In the genomic region with DNA sequence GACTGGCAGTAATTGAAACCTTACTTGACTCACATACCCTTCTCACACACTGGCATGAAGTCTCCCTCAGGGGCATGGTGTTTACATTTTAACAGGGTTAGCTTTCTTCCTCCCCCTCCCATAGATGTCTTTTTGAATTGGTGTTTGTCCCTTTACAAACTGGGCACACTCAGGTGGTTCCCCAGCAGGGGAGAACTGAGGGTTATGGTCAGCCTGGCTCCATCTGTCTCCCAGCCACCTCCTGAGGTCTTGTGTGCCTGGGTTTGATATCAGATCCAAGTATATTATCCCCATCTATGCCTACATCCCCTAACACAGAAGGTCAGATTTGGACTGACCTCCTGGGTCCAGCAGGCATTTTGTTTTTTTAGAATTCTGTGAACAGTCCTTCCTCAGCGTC, we compare ENCODE assay signal across 24 mouse cellular contexts. TPM values are rescaled to one million over a fixed set of nuclear protein-coding genes. Genes with fewer than 3 reads are reported as not detected.
DNase-seq lines count a peak whose midpoint lies in the region; ATAC-seq and TF ChIP-seq lines count a peak whose summit lies in the region.
"Had no signal": no experiment of that assay in that cellular context is flagged by ENCODE, and none has a peak within 500 bp of the region (broad histone marks: within the 10 kb centered on the region; RNA-seq: fewer than 3 reads in every experiment).

No protein-coding gene starts in this region.

- WGBS in liver, embryonic 16.5 days (ENCODE audit: insufficient replicate concordance): 77% methylated on average over 1 of the region's 1 CpGs
- WGBS in thymus, adult 2 months: 93% methylated on average over 1 of the region's 1 CpGs

- peak; percentile 12 for DNase-seq in cerebellum, adult 11 months
- peak; percentile 34 to 40 for DNase-seq in cerebellum, adult 18-20 months
- peak; percentile 60 to 70 for DNase-seq in cerebellum, postnatal 25 days
- DNase-seq in spleen, postnatal 10 days (ENCODE audit: low spot score in 2 of 2): no peak
- DNase-seq in MN1 (ENCODE audit: low spot score): no peak
- no peak for DNase-seq in thymus, adult 2 months
- DNase-seq: adrenal gland, postnatal 10 days; layer of hippocampus, postnatal 36 days; lung, adult 18-20 months; midbrain, embryonic 14.5 days; right cerebral cortex, postnatal 25 days; thymus, adult 18-20 months had no signal

- H3K4me1 ChIP-seq in liver, embryonic 16.5 days (ENCODE audit: control insufficient read depth, low read depth, low read length): no peaks in the 10 kb centered on the region
- H3K4me1 ChIP-seq in thymus, adult 2 months (replicated peaks; ENCODE audit: control insufficient read depth, insufficient read depth, low read length): no peaks in the 10 kb centered on the region
- H3K4me1 ChIP-seq: forebrain, embryonic 13.5 days; heart, embryonic 13.5 days; hindbrain, embryonic 15.5 days; megakaryocyte, embryonic 14.5 days; neural tube, embryonic 15.5 days; stomach, embryonic 15.5 days had no signal

- TF ChIP-seq POLR2A in thymus, adult 2 months (IDR thresholded peaks at IDR 0.05; ENCODE audit: control insufficient read depth, extremely low read depth, insufficient read depth, low read length, poor library complexity): no peak

- no peaks in the 10 kb centered on the region for H3K27me3 ChIP-seq in liver, embryonic 16.5 days (ENCODE audit: control insufficient read depth, insufficient read depth, low read depth, low read length)
- no peaks in the 10 kb centered on the region for H3K27me3 ChIP-seq in thymus, adult 2 months (ENCODE audit: control insufficient read depth, insufficient read depth, low read length)
- H3K27me3 ChIP-seq: forebrain, embryonic 13.5 days; heart, embryonic 13.5 days; hindbrain, embryonic 15.5 days; megakaryocyte, embryonic 14.5 days; neural tube, embryonic 15.5 days; stomach, embryonic 15.5 days had no signal

- H3K36me3 ChIP-seq in liver, embryonic 16.5 days (ENCODE audit: control insufficient read depth, insufficient read depth): no peaks in the 10 kb centered on the region
- H3K36me3 ChIP-seq in thymus, adult 2 months (ENCODE audit: control insufficient read depth, insufficient read depth, low read length): no peaks in the 10 kb centered on the region
- H3K36me3 ChIP-seq: embryonic facial prominence, embryonic 10.5 days; heart, embryonic 13.5 days; hindbrain, embryonic 15.5 days; neural tube, embryonic 15.5 days; stomach, embryonic 15.5 days had no signal

- H3K9ac ChIP-seq in liver, embryonic 16.5 days (ENCODE audit: low read depth, low read length): peak overlapping the region; percentile 43; the same call in 1 of the 2 replicates
- H3K9ac ChIP-seq: forebrain, embryonic 13.5 days; heart, embryonic 13.5 days; hindbrain, embryonic 15.5 days; neural tube, embryonic 15.5 days; stomach, embryonic 15.5 days had no signal

- peak overlapping the region; percentile 47 for H3K4me3 ChIP-seq in liver, embryonic 16.5 days (ENCODE audit: low read depth, low read length)
- no peak overlapping the region for H3K4me3 ChIP-seq in thymus, adult 2 months (ENCODE audit: control insufficient read depth, insufficient read depth, low read length)
- H3K4me3 ChIP-seq: embryonic facial prominence, embryonic 10.5 days; forebrain, embryonic 13.5 days; heart, embryonic 13.5 days; hindbrain, embryonic 15.5 days; megakaryocyte, embryonic 14.5 days; myocyte; neural tube, embryonic 15.5 days; stomach, embryonic 15.5 days had no signal

- H3K4me2 ChIP-seq in liver, embryonic 16.5 days (ENCODE audit: low read depth, low read length): peak overlapping the region; percentile 26
- H3K4me2 ChIP-seq: forebrain, embryonic 13.5 days; heart, embryonic 13.5 days; hindbrain, embryonic 15.5 days; neural tube, embryonic 15.5 days; stomach, embryonic 15.5 days had no signal

- no peak for TF ChIP-seq CTCF in thymus, adult 2 months (IDR thresholded peaks at IDR 0.05; ENCODE audit: borderline replicate concordance, control insufficient read depth, extremely low read depth, insufficient read depth, low read length, poor library complexity)

- no peaks in the 10 kb centered on the region for H3K9me3 ChIP-seq in liver, embryonic 16.5 days (replicated peaks; ENCODE audit: control insufficient read depth, low read length)
- H3K9me3 ChIP-seq: embryonic facial prominence, embryonic 10.5 days; forebrain, embryonic 13.5 days; heart, embryonic 13.5 days; hindbrain, embryonic 15.5 days; megakaryocyte, embryonic 14.5 days; neural tube, embryonic 15.5 days; stomach, embryonic 15.5 days had no signal

- peak overlapping the region; percentile 67 for H3K27ac ChIP-seq in liver, embryonic 16.5 days (ENCODE audit: low read length)
- no peak overlapping the region for H3K27ac ChIP-seq in thymus, adult 2 months (ENCODE audit: control insufficient read depth, insufficient read depth, low read length)
- H3K27ac ChIP-seq: embryonic facial prominence, embryonic 10.5 days; forebrain, embryonic 13.5 days; heart, embryonic 13.5 days; hindbrain, embryonic 15.5 days; neural tube, embryonic 15.5 days; stomach, embryonic 15.5 days had no signal

- no peak for ATAC-seq in liver, embryonic 16.5 days (ENCODE audit: low read depth)
- ATAC-seq: forebrain, embryonic 13.5 days; intestine, embryonic 16.5 days; Patski had no signal

RNA-seq across cellular contexts. Expression of gene Bhmt, which starts 1.2 kb away (rescaled TPM):
- polyA plus RNA-seq in liver, embryonic 16.5 days (2015; fragmentation: Nextera tagmentation; extraction: Ambion mirVana): 188 and 196 TPM in 2 replicates
- 0.07 and 1.2 TPM in 2 replicates for polyA plus RNA-seq in thymus, adult 2 months (2012; rRNA removed)
- polyA plus RNA-seq: embryonic facial prominence, embryonic 10.5 days; myocyte; Patski; spleen, adult 2 months had no signal

RNA-seq across cellular contexts. Expression of gene Bhmt2, which starts 37.5 kb away (rescaled TPM):
- 47.9 and 50.2 TPM in 2 replicates for polyA plus RNA-seq in liver, embryonic 16.5 days (2015; fragmentation: Nextera tagmentation; extraction: Ambion mirVana)
- polyA plus RNA-seq in thymus, adult 2 months (2012; rRNA removed): 0.27 TPM in 1 of 2 replicates, not detected in the other
- polyA plus RNA-seq: forebrain, embryonic 13.5 days; midbrain, embryonic 14.5 days; myocyte; neural tube, embryonic 15.5 days; spleen, adult 2 months had no signal

RNA-seq across cellular contexts. Expression of gene Dmgdh, which starts 37.7 kb away (rescaled TPM):
- 20.7 and 24.3 TPM in 2 replicates for polyA plus RNA-seq in liver, embryonic 16.5 days (2015; fragmentation: Nextera tagmentation; extraction: Ambion mirVana)
- polyA plus RNA-seq in thymus, adult 2 months (2012; rRNA removed): 0.04 and 0.23 TPM in 2 replicates
- polyA plus RNA-seq: myocyte; Patski; spleen, adult 2 months had no signal

Comparison
In these comparisons a context has a peak if more than half of its experiments do, and no peak if none do; other contexts are left out.
1. DNase-seq: peak in cerebellum, adult 11 months (single experiment), cerebellum, adult 18-20 months (2 of 2) and cerebellum, postnatal 25 days (2 of 2); none in spleen, postnatal 10 days (0 of 2), MN1 (single experiment) and thymus, adult 2 months (single experiment).
2. RNA of gene Bhmt, which starts 1.2 kb away (polyA plus RNA-seq): 188 to 196 TPM in liver, embryonic 16.5 days; 0.07 to 1.2 TPM in thymus, adult 2 months; every median in the first group is over 10 times any median in the second.
3. RNA of gene Bhmt2, which starts 37.5 kb away (polyA plus RNA-seq): 47.9 to 50.2 TPM in liver, embryonic 16.5 days; 0.27 TPM in thymus, adult 2 months; every median in the first group is over 10 times any median in the second.
4. RNA of gene Dmgdh, which starts 37.7 kb away (polyA plus RNA-seq): 20.7 to 24.3 TPM in liver, embryonic 16.5 days; 0.04 to 0.23 TPM in thymus, adult 2 months; every median in the first group is over 10 times any median in the second.